Mouse (Mus musculus) thymus, adult 2 months (tissue): Measurements from ENCODE around the gene Tgfb3. TPM values are rescaled to one million over a fixed set of nuclear protein-coding genes. Genes with fewer than 3 reads are reported as not detected.

ENCODE experiments used
- DNase-seq: peaks from one replicate; pipeline ENCODE4 v3.0.0; 2021
- H3K27ac ChIP-seq: fragments of 200-500 bp; 2 replicates; pipeline ENCODE4 v1.5.1; 2012; ENCODE audit warnings: low read length, control low read depth; ENCODE audit not compliant: control insufficient read depth, insufficient read depth
- H3K27me3 ChIP-seq: fragments of 200-500 bp; 2 replicates; pipeline ENCODE4 v1.6.1; 2012; ENCODE audit warnings: mild to moderate bottlenecking, low read length, moderate library complexity, mixed read lengths; ENCODE audit not compliant: control insufficient read depth, insufficient read depth
- H3K36me3 ChIP-seq: fragments of 200-500 bp; 2 replicates; pipeline ENCODE4 v1.6.1; 2012; ENCODE audit warnings: mild to moderate bottlenecking, low read length, moderate library complexity; ENCODE audit not compliant: control insufficient read depth, insufficient read depth
- H3K4me1 ChIP-seq: fragments of 200-500 bp; replicated peaks from 2 replicates; pipeline ENCODE4 v1.6.1; 2012; ENCODE audit warnings: low read length; ENCODE audit not compliant: control insufficient read depth, insufficient read depth
- H3K4me3 ChIP-seq: fragments of 200-500 bp; 2 replicates; pipeline ENCODE4 v1.5.1; 2012; ENCODE audit warnings: mild to moderate bottlenecking, low read length, control low read depth, moderate library complexity; ENCODE audit not compliant: control insufficient read depth, insufficient read depth
- CTCF ChIP-seq: fragments of 200-500 bp; IDR thresholded peaks from 2 replicates; pipeline ENCODE4 v1.5.1; 2012; ENCODE audit warnings: mild to moderate bottlenecking, control low read depth, low read length, moderate library complexity, borderline replicate concordance; ENCODE audit not compliant: control insufficient read depth, poor library complexity, insufficient read depth; ENCODE audit errors: extremely low read depth
- POLR2A ChIP-seq: fragments of 200-500 bp; IDR thresholded peaks from 2 replicates; pipeline ENCODE4 v1.6.1; 2012; ENCODE audit warnings: mild to moderate bottlenecking, low read length, control low read depth, moderate library complexity; ENCODE audit not compliant: control insufficient read depth, poor library complexity, insufficient read depth; ENCODE audit errors: extremely low read depth
- WGBS: fragments of 180-500 bp; shearing (Covaris S2); methylation state at CpG from one replicate; pipeline ENCODE4 v1.1.7; 2018; 5-methylcytosine and 5-hydroxymethylcytosine counted together
- polyA plus RNA-seq: library from polyadenylated mRNA; depleted of rRNA; stranded (reverse); fragments of >200 nt; gene quantifications from 2 replicates; pipeline ENCODE4 v1.2.3, GENCODE M21; 2012

The Tgfb3 gene
- polyA plus RNA-seq, 1 experiment = 4.3 TPM

GRCm38 (mm10) chr12:86056976-86057375 lies 21.9 kb downstream of the Tgfb3 start:
- TF ChIP-seq CTCF = no peak
- no peak for TF ChIP-seq POLR2A
- Histone ChIP-seq H3K36me3 (no peaks in the 10 kb centered on the region), H3K4me3 (no peak overlapping the region), H3K27ac (no peak overlapping the region), H3K27me3 (no peaks in the 10 kb centered on the region), H3K4me1 (no peaks in the 10 kb centered on the region)
- 93% methylated on average over 8 of the region's 8 CpGs for WGBS
- DNase-seq = no peak

DNA sequence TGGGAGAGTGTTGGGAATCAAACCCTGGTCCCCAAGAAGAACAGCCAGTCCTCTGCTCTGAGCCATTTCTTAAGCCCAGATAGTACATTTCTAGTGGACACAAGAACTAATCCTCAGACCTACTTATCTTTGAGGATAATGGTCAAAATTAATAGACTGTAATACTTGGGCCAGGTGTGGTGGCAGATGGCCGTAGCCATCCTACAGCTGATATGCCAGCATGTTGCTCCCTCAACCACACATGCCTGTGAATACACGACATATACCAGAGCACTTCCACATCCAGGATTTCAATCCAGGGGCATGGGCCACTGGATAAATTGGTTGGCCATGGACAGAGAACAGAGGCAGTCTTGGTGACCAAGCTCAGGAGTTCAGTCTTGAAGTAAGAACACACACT lies 23.5 kb downstream of the Tgfb3 start:
- H3K27ac ChIP-seq = no peak overlapping the region
- H3K27me3 ChIP-seq = no peaks in the 10 kb centered on the region
- no peak overlapping the region for H3K4me3 ChIP-seq
- H3K36me3 ChIP-seq = no peaks in the 10 kb centered on the region
- WGBS = 95% methylated on average over 2 of the region's 2 CpGs
- DNase-seq = no peak
- TF ChIP-seq POLR2A (no peak), CTCF (no peak)
- H3K4me1 ChIP-seq = no peaks in the 10 kb centered on the region

DNA sequence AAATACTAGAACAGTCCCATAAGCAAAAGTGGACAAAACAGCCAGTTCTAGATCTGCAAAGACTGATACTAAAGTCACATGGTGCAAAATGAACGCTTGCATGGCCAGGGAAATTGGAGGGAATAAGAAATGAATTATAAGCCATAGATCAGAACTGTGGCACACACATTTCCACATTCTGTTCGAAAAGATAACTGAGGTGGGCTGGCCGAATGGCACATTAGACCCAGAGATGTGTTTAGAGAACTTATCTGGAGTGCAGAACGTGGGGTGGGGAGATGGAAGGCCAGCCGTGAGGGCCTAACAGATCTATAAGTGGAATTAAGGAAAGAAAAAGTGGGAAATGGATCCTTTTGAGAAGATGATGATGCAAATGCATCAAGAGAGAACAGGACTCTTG lies 27.4 kb downstream of the Tgfb3 start:
- no peak overlapping the region for H3K27ac ChIP-seq
- DNase-seq = no peak
- H3K36me3 ChIP-seq = no peaks in the 10 kb centered on the region
- WGBS = 95% methylated on average over 5 of the region's 5 CpGs
- no peak for TF ChIP-seq CTCF
- TF ChIP-seq POLR2A = no peak
- no peak overlapping the region for H3K4me3 ChIP-seq
- no peaks in the 10 kb centered on the region for H3K27me3 ChIP-seq
- H3K4me1 ChIP-seq = peaks cover 14% of the 10 kb centered on the region

DNA sequence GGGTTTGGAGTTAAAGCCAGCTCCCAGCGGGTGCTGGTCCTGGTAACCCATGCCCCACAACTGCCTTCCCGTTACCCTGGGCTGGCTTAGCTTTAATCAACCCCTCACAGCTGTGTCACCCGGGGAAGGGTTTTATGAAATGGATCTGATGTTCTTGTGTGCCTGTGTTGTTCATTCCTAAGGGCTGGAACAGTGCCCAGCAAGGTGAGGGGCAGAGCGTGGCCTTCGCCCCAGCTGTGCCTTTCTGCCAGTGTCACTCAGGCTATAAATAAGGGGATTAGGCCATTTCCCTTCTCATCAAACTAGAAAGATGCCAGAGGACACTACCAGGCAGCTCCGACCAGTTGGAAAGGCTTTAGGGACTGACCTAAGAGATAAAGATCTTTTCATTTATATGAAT lies 29.0 kb downstream of the Tgfb3 start:
- H3K36me3 ChIP-seq = no peaks in the 10 kb centered on the region
- no peak overlapping the region for H3K4me3 ChIP-seq
- no peak overlapping the region for H3K27ac ChIP-seq
- no peak for TF ChIP-seq CTCF
- no peak for TF ChIP-seq POLR2A
- peaks cover 22% of the 10 kb centered on the region for H3K4me1 ChIP-seq
- DNase-seq = no peak
- H3K27me3 ChIP-seq = no peaks in the 10 kb centered on the region
- WGBS = 93% methylated on average over 6 of the region's 6 CpGs

DNA sequence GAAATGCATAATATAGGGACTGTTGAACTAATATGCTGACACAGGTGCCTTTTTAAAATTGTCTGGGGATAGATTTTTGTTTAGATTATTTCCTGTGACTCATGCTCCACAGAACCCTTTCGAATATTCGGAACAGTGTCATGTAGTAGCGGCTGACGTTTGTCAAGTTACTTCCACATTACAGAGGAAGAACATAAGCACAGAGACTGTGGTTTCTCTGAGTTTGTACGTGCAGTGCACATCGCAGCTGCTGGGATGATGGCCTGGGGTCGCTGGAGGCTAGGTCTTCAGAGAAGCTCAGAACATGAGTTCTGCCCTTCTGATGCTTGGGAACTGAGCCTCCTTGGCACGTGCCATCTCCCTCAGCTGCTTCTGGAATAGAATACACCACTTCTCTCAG lies 31.5 kb downstream of the Tgfb3 start:
- no peak for DNase-seq
- Histone ChIP-seq H3K4me3 (no peak overlapping the region), H3K36me3 (no peaks in the 10 kb centered on the region), H3K27ac (no peak overlapping the region), H3K4me1 (peaks cover 25% of the 10 kb centered on the region), H3K27me3 (no peaks in the 10 kb centered on the region)
- whole genome bisulfite sequencing = 9% methylated on average over 8 of the region's 8 CpGs
- no peak for TF ChIP-seq CTCF
- TF ChIP-seq POLR2A = no peak

GRCm38 (mm10) chr12:86046776-86047175 lies 32.1 kb downstream of the Tgfb3 start:
- 38% methylated on average over 2 of the region's 2 CpGs for whole genome bisulfite sequencing
- DNase-seq = no peak
- no peak overlapping the region for H3K4me3 ChIP-seq
- peak overlapping the region; percentile 8; the same call in 1 of the 2 replicates for H3K27ac ChIP-seq
- H3K36me3 ChIP-seq = no peaks in the 10 kb centered on the region
- no peaks in the 10 kb centered on the region for H3K27me3 ChIP-seq
- peaks cover 25% of the 10 kb centered on the region for H3K4me1 ChIP-seq
- no peak for TF ChIP-seq CTCF
- no peak for TF ChIP-seq POLR2A

GRCm38 (mm10) chr12:86046141-86046540 lies 32.7 kb downstream of the Tgfb3 start:
- peaks cover 25% of the 10 kb centered on the region for H3K4me1 ChIP-seq
- no peaks in the 10 kb centered on the region for H3K36me3 ChIP-seq
- DNase-seq = no peak
- H3K27ac ChIP-seq = 0 out of 2 replicates have a peak overlapping the region, but pooled peaks have one; percentile 24
- WGBS = 45% methylated on average over 5 of the region's 5 CpGs
- H3K27me3 ChIP-seq = no peaks in the 10 kb centered on the region
- no peak for TF ChIP-seq POLR2A
- no peak for TF ChIP-seq CTCF
- no peak overlapping the region for H3K4me3 ChIP-seq
